Mouse (Mus musculus) heart, embryonic 10.5 days (tissue): ENCODE results near the gene Dact1. TPM values are rescaled to one million over a fixed set of nuclear protein-coding genes. Genes with fewer than 3 reads are reported as not detected.

Experiments
- polyA plus RNA-seq: library from polyadenylated mRNA; unstranded; fragments of >200 nt; fragmentation: Nextera tagmentation; extraction: Ambion mirVana; gene quantifications from 2 replicates; pipeline ENCODE4 v1.2.1, GENCODE M21; 2016

Gene Dact1
- polyA plus RNA-seq, 1 experiment from 2014 or later = 25.3 TPM

Other genes with a start within 250 kb of the Dact1 start
- 0.26 and 0.64 TPM in 2 replicates for gene Tomm20l, start 198.5 kb upstream of the Dact1 start, polyA plus RNA-seq
- gene Timm9, start 173.2 kb upstream of the Dact1 start, polyA plus RNA-seq = 106 and 107 TPM in 2 replicates
- 10.1 and 13.1 TPM in 2 replicates for gene 2700049A03Rik, start 173.0 kb upstream of the Dact1 start, polyA plus RNA-seq